Mouse (Mus musculus): ENCODE measurements around the gene Atxn1. TPM values are rescaled to one million over a fixed set of nuclear protein-coding genes. Genes with fewer than 3 reads are reported as not detected.

The Atxn1 gene
- polyA plus RNA-seq, 1 experiment from 2014 or later: 7.4 TPM

DNA sequence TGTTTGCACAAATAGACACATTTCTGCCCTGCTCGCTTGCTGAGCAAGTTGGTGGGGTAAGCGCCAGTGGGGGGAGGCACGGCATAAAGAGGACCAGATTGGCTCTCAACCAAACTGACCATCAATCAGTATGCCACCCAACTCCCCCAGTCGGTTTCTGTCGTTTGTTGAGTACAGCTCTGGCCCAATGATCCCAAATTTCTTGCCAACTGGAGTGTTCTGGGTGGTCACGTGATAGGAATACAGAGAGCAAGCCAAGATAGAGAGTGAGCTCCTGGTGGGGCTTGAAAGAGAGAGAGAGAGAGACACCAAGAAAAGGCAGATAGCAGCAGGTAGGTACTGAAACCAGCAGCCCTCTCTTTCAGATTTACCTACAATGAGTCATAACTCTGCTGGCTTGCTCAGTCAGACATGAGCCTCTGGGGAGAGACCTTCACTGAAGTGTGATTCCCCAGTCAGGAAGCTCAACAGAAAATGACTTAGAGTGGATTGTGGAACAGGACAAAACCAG, 57.6 kb downstream of the Atxn1 start:
- Histone ChIP-seq H3K4me3 (ENCODE audit: control insufficient read depth in 1 of 2, insufficient read depth in 1 of 2, low read depth in 1 of 2, low read length in 2 of 2) (no peak overlapping the region), H3K9ac (ENCODE audit: low read length) (no peak overlapping the region), H3K27ac (replicated peaks in 1 of 2; ENCODE audit: control insufficient read depth in 1 of 2, insufficient read depth in 1 of 2, low read depth in 2 of 2, low read length in 2 of 2) (no peak overlapping the region), H3K27me3 (ENCODE audit: control insufficient read depth, insufficient read depth, low read length) (no peaks in the 10 kb centered on the region), H3K4me2 (ENCODE audit: low read length) (peak overlapping the region; percentile 38), H3K4me1 (ENCODE audit: control insufficient read depth in 2 of 2, insufficient read depth in 2 of 2, low read length in 2 of 2) (peaks cover 25 to 41% of the 10 kb centered on the region in 2 experiments), H3K9me3 (ENCODE audit: control insufficient read depth, low read length) (no peaks in the 10 kb centered on the region), H3K36me3 (ENCODE audit: control insufficient read depth, insufficient read depth, low read length) (no peaks in the 10 kb centered on the region)
- ATAC-seq (ENCODE audit: insufficient number of reproducible peaks, insufficient read depth, low FRiP score, low read depth): no peak
- 43% methylated on average over 6 of the region's 6 CpGs for WGBS

DNA sequence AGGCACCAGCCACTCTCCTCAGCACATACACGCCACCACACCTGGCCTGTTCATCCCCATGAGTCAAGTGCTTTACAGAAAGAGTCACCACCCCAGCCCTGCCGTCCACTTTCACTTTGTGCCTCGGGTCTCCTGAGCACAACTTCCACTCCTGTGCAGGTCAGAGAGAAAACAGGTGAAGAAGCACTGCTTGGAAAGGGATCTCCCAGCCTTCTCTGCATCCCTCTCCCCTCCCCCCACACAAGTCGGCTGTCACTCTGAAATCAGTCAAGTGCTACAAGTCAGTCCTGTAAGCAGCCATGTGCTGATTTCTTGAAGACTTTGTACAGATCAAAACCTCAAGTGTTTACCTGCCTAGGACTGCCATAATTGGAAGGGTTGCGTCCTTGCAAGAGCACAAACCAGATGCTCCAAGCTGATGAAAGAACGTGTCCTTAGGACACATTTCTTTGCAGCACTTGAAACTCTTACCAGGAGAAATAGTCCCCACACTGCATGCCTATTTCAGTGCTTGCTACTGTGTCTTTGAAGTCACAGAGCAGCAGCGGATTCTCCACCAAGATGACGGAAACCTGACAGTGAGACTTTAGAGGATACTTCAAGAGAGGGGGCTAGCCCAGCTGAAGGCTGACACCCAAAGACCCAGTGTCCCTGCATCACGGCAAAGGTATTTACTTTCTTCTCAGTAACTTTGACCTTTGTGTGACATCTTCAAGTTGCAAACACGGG, 58.2 kb downstream of the Atxn1 start:
- no peak overlapping the region for H3K4me3 ChIP-seq (ENCODE audit: control insufficient read depth in 1 of 2, insufficient read depth in 1 of 2, low read depth in 1 of 2, low read length in 2 of 2)
- no peaks in the 10 kb centered on the region for H3K9me3 ChIP-seq (ENCODE audit: control insufficient read depth, low read length)
- peaks cover 27 to 41% of the 10 kb centered on the region in 2 experiments for H3K4me1 ChIP-seq (ENCODE audit: control insufficient read depth in 2 of 2, insufficient read depth in 2 of 2, low read length in 2 of 2)
- no peaks in the 10 kb centered on the region for H3K27me3 ChIP-seq (ENCODE audit: control insufficient read depth, insufficient read depth, low read length)
- H3K36me3 ChIP-seq (ENCODE audit: control insufficient read depth, insufficient read depth, low read length): no peaks in the 10 kb centered on the region
- 30% methylated on average over 10 of the region's 10 CpGs for WGBS
- peak overlapping the region; percentile 38 for H3K4me2 ChIP-seq (ENCODE audit: low read length)
- no peak for ATAC-seq (ENCODE audit: insufficient number of reproducible peaks, insufficient read depth, low FRiP score, low read depth)
- no peak overlapping the region for H3K9ac ChIP-seq (ENCODE audit: low read length)
- no peak overlapping the region for H3K27ac ChIP-seq (replicated peaks in 1 of 2; ENCODE audit: control insufficient read depth in 1 of 2, insufficient read depth in 1 of 2, low read depth in 2 of 2, low read length in 2 of 2)

DNA sequence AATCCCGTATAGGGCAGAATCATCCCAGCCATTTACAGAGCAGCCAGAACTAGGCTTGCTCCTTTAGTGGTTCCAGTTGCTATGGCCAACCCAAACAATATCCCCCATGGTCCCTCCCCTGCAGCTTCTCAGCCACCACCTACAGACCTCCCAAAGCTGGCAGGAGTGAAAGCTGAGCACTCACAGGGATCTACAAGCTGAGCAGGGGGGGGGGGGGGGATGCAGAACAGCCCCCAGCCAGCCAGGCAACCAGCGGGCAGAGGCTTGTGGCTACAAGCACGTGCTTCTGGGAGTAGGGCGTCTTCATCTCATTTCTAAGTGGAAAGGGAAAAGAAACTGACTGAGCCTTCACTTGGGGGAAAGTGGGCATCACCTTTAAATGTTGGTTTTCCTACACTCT, 59.9 kb downstream of the Atxn1 start:
- no peak overlapping the region for H3K4me2 ChIP-seq (ENCODE audit: low read length)
- no peak; the same call in 1 of the 2 replicates for ATAC-seq (ENCODE audit: insufficient number of reproducible peaks, insufficient read depth, low FRiP score, low read depth)
- H3K4me1 ChIP-seq (ENCODE audit: control insufficient read depth in 2 of 2, insufficient read depth in 2 of 2, low read length in 2 of 2): peaks cover 27 to 41% of the 10 kb centered on the region in 2 experiments
- H3K27ac ChIP-seq (replicated peaks in 1 of 2; ENCODE audit: control insufficient read depth in 1 of 2, insufficient read depth in 1 of 2, low read depth in 2 of 2, low read length in 2 of 2): no peak overlapping the region
- WGBS: 28% methylated on average over 4 of the region's 4 CpGs
- no peak overlapping the region for H3K9ac ChIP-seq (ENCODE audit: low read length)
- no peak overlapping the region for H3K4me3 ChIP-seq (ENCODE audit: control insufficient read depth in 1 of 2, insufficient read depth in 1 of 2, low read depth in 1 of 2, low read length in 2 of 2)
- no peaks in the 10 kb centered on the region for H3K9me3 ChIP-seq (ENCODE audit: control insufficient read depth, low read length)
- no peaks in the 10 kb centered on the region for H3K36me3 ChIP-seq (ENCODE audit: control insufficient read depth, insufficient read depth, low read length)
- H3K27me3 ChIP-seq (ENCODE audit: control insufficient read depth, insufficient read depth, low read length): no peaks in the 10 kb centered on the region

DNA sequence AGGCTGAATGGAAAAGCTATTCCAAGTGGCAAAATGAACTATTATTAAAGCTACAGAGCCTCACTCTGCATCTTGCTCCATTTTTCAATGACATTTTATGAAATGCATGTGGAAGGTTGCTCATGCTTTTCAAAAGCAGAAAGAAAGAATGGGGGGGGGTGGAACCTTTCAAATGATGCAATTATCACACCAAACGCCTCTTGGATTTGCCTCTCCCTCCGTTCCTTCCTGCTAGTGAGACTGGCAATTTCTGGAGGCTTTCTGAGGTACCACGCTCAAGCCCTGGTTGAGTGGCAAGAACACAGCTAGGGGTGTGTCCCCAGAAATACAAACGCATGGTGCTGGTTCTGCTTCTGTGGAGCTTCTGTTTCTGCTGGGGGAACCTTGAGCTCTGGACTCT, 60.4 kb downstream of the Atxn1 start:
- H3K4me3 ChIP-seq (ENCODE audit: control insufficient read depth in 1 of 2, insufficient read depth in 1 of 2, low read depth in 1 of 2, low read length in 2 of 2): no peak overlapping the region
- no peaks in the 10 kb centered on the region for H3K27me3 ChIP-seq (ENCODE audit: control insufficient read depth, insufficient read depth, low read length)
- H3K9ac ChIP-seq (ENCODE audit: low read length): no peak overlapping the region
- ATAC-seq (ENCODE audit: insufficient number of reproducible peaks, insufficient read depth, low FRiP score, low read depth): no peak
- peaks cover 27 to 41% of the 10 kb centered on the region in 2 experiments for H3K4me1 ChIP-seq (ENCODE audit: control insufficient read depth in 2 of 2, insufficient read depth in 2 of 2, low read length in 2 of 2)
- no peaks in the 10 kb centered on the region for H3K9me3 ChIP-seq (ENCODE audit: control insufficient read depth, low read length)
- no peak overlapping the region for H3K4me2 ChIP-seq (ENCODE audit: low read length)
- H3K27ac ChIP-seq (replicated peaks in 1 of 2; ENCODE audit: control insufficient read depth in 1 of 2, insufficient read depth in 1 of 2, low read depth in 2 of 2, low read length in 2 of 2): no peak overlapping the region
- no peaks in the 10 kb centered on the region for H3K36me3 ChIP-seq (ENCODE audit: control insufficient read depth, insufficient read depth, low read length)
- WGBS: 59% methylated on average over 4 of the region's 4 CpGs

DNA sequence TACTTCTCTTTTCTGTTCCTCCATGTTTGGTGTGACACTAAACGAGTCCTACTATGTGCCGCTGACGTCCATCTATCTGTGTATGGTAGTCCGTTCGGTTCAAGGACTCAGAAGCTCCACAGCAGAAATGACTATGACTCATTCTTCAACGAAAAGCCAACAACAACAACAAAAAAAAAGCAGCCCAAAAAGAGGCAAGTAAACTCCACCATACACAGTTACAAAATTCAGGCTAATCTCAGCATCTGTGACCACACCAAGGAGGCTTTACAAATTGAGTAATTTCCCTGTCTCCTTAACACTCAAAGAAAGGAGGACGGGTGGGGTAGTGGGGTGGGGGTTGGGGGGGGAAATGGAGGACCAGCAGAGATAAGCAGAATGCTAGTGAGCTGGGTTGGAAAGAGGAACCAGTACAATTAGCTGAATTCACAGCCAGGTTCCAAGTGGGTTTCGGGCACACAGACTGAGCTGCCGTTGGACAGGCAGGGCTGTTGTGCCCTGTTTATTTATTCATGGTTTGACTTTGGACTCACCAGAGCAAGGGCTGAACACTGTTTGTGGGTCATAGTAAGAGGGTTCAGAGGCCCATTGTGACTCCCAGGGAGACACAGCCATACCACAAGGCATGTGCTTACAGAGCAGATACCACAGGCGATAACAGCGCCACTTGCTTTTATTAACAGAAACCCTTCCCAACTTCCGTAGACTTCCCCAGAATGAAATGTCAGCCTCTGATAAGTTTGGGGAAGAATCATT, 61.1 kb downstream of the Atxn1 start:
- ATAC-seq (ENCODE audit: insufficient number of reproducible peaks, insufficient read depth, low FRiP score, low read depth): no peak
- peak overlapping the region in 1 of 2 experiments; percentile 10; a peak in 1 of 4 replicates for H3K27ac ChIP-seq (replicated peaks in 1 of 2; ENCODE audit: control insufficient read depth in 1 of 2, insufficient read depth in 1 of 2, low read depth in 2 of 2, low read length in 2 of 2)
- peaks cover 27 to 41% of the 10 kb centered on the region in 2 experiments for H3K4me1 ChIP-seq (ENCODE audit: control insufficient read depth in 2 of 2, insufficient read depth in 2 of 2, low read length in 2 of 2)
- no peaks in the 10 kb centered on the region for H3K9me3 ChIP-seq (ENCODE audit: control insufficient read depth, low read length)
- no peaks in the 10 kb centered on the region for H3K36me3 ChIP-seq (ENCODE audit: control insufficient read depth, insufficient read depth, low read length)
- no peak overlapping the region for H3K9ac ChIP-seq (ENCODE audit: low read length)
- no peak overlapping the region for H3K4me3 ChIP-seq (ENCODE audit: control insufficient read depth in 1 of 2, insufficient read depth in 1 of 2, low read depth in 1 of 2, low read length in 2 of 2)
- 0 out of 2 replicates have a peak overlapping the region, but pooled peaks have one; percentile 0 for H3K4me2 ChIP-seq (ENCODE audit: low read length)
- WGBS: 51% methylated on average over 12 of the region's 12 CpGs
- no peaks in the 10 kb centered on the region for H3K27me3 ChIP-seq (ENCODE audit: control insufficient read depth, insufficient read depth, low read length)

DNA sequence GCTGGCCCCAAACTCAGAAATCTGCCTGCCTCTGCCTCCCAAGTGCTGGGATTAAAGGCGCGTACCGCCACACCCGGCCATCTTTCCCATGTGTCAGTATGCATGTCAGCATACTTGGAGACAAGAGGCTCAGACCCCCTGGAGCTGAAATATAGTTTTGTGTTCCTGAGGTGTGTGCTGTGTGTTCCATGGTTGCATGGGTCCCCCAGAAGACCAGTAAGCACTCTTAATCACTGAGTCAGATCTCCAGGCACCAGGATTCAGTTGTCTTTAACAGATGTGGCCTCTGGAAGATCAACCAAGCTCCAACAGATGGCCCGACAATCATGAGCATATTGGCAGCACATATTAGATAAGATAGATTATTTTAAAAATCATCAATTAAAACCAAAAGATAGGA, 62.4 kb downstream of the Atxn1 start:
- Histone ChIP-seq H3K4me3 (ENCODE audit: control insufficient read depth in 1 of 2, insufficient read depth in 1 of 2, low read depth in 1 of 2, low read length in 2 of 2) (no peak overlapping the region), H3K9me3 (ENCODE audit: control insufficient read depth, low read length) (no peaks in the 10 kb centered on the region), H3K4me2 (ENCODE audit: low read length) (no peak overlapping the region), H3K27me3 (ENCODE audit: control insufficient read depth, insufficient read depth, low read length) (no peaks in the 10 kb centered on the region), H3K36me3 (ENCODE audit: control insufficient read depth, insufficient read depth, low read length) (no peaks in the 10 kb centered on the region), H3K4me1 (ENCODE audit: control insufficient read depth in 2 of 2, insufficient read depth in 2 of 2, low read length in 2 of 2) (peaks cover 21 to 44% of the 10 kb centered on the region in 2 experiments), H3K9ac (ENCODE audit: low read length) (no peak overlapping the region), H3K27ac (replicated peaks in 1 of 2; ENCODE audit: control insufficient read depth in 1 of 2, insufficient read depth in 1 of 2, low read depth in 2 of 2, low read length in 2 of 2) (no peak overlapping the region)
- 92% methylated on average over 5 of the region's 5 CpGs for WGBS
- ATAC-seq (ENCODE audit: insufficient number of reproducible peaks, insufficient read depth, low FRiP score, low read depth): no peak

DNA sequence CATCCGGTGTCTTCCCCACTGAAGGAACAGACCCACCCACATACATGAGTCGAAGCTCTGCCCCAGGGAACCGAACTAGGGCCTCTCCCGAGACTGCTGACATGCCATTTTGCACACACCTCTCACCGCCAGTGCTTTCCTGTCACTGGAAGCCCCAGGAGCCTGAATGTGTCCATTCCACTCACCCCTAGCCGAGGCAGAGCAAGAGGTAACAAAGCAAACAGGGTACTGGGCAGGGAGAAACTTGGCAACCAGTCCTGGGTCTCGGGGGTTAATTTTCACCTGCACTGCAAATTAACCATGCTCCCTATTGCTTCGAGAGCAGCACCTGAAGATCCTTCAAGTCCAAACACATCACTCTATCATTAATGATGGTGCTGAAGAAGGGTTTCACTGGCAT, 64.0 kb downstream of the Atxn1 start:
- Histone ChIP-seq H3K27me3 (ENCODE audit: control insufficient read depth, insufficient read depth, low read length) (no peaks in the 10 kb centered on the region), H3K4me2 (ENCODE audit: low read length) (no peak overlapping the region), H3K4me3 (ENCODE audit: control insufficient read depth in 1 of 2, insufficient read depth in 1 of 2, low read depth in 1 of 2, low read length in 2 of 2) (no peak overlapping the region), H3K27ac (replicated peaks in 1 of 2; ENCODE audit: control insufficient read depth in 1 of 2, insufficient read depth in 1 of 2, low read depth in 2 of 2, low read length in 2 of 2) (no peak overlapping the region), H3K9me3 (ENCODE audit: control insufficient read depth, low read length) (no peaks in the 10 kb centered on the region), H3K4me1 (ENCODE audit: control insufficient read depth in 2 of 2, insufficient read depth in 2 of 2, low read length in 2 of 2) (peaks cover 8 to 27% of the 10 kb centered on the region in 2 experiments), H3K36me3 (ENCODE audit: control insufficient read depth, insufficient read depth, low read length) (no peaks in the 10 kb centered on the region), H3K9ac (ENCODE audit: low read length) (no peak overlapping the region)
- ATAC-seq (ENCODE audit: insufficient number of reproducible peaks, insufficient read depth, low FRiP score, low read depth): no peak
- 68% methylated on average over 8 of the region's 8 CpGs for WGBS
